Mouse (Mus musculus) megakaryocyte-erythroid progenitor cell, adult 5 weeks (primary cell): ENCODE measurements around the gene Car14. TPM values are rescaled to one million over a fixed set of nuclear protein-coding genes. Genes with fewer than 3 reads are reported as not detected.

Experiments
- polyA plus RNA-seq: library from polyadenylated mRNA; stranded (reverse); fragments of >175 nt; gene quantifications from 2 replicates; pipeline ENCODE4 v1.2.3, GENCODE M21; 2012

Gene Car14
- not detected in 2 replicates for polyA plus RNA-seq

DNA sequence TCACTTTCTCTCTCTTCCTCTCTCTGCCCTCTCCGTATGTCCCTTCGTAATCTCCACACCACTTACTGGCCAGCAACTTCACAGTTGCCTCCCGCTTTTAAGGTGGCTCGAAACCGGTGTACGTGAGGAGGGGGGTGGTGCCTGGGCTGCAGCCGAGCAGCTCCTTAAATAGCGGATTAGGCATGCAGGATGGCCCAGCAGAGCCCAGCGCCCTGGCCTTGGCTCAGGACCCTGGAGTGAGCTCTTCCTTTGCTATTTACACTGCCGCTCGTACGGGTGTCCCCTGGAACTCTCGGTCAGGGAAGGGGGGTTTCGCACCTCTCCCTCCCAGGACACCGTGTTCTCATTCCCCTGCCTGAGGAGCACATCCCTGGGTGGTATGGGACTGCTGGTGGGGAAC, at the start of gene Car14:
Gene Car14, minus strand, starts transcription at position 124 of the 400 bp plus-strand sequence.

DNA sequence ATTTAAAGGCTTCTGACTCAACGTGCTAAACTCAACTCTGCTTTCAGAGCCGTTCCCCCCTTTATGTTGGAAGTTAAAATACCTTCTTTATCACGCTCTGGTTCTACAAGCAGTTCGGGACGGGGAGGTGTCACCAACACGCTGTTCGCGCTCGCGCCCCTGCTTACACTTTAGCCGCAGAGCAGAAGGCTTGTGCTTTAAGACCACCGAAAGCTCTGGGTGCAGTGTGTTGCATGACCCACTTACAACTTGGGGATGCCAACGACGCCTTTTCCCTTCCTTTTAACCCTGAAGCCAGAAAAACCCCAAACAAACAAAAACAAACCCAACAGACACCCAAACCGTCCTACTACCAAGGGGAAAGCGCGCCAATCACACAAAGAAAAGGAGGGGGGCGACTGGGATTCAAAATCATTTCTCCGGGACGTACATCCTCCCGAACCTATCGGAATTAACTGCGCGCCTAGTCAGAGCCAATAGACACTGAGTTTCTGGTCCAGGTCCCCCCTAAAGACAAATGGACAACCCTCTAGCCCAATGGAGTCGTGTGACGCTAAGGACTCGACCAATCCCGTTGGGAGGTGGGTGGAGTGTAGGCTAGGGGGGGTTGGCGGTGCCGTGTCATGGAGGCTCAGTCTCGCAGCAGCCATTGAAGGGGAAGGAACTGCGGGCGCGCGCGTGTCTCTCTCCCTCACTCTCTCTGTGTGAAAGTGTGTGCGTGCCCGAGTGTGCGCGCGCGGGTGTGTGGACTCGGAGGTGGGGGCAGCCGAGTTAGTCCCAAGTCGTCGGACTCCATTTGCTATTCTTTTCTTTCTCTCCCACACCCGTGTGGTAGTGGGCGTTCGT, 24.4 kb upstream of the Car14 start, which contains the start of gene Anp32e:
Gene Anp32e, plus strand, starts transcription at position 589 of the 846 bp plus-strand sequence.

DNA sequence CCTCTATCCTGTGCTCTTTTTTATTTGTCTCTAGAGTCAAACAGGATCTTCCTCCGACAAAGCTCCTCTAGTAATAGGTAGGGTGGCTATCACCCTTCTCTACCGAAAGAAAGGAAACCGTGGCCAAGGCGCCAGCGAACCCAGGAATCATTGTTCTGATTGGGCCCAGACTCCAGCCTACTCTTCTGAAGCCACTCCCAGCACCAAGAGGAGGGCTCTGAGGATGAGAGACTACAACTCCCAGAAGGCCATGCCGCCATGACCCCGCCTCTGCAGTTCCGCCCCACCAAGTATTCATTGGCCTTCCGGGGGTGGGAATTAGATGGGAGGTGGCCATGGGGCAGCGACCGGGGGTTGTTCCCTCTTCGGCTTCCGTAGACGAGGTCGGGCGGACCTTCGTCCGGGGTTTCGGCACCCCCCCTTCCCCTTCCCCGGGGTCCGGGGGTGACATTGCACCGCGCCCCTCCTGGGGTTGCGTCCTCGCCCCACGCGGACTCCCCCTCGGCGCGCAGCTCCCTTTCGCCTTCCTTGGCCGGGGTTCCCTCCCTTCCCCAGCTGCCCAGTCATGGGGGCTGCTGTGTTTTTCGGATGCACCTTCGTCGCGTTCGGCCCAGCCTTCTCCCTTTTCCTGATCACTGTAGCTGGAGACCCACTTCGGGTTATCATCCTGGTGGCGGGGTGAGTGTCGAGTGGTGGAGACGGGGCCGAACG, 10.7 kb downstream of the Car14 start, which contains the start of gene Aph1a:
Gene Aph1a, plus strand, starts transcription at position 364 of the 711 bp plus-strand sequence.

GRCm38 (mm10) chr3:95891211-95892065, 13.1 kb downstream of the Car14 start, which contains the start of gene BC028528:
TSS of gene BC028528 (minus strand) at chr3:95892005.

GRCm38 (mm10) chr3:95881979-95882815, 22.3 kb downstream of the Car14 start, which contains the start of gene Ciart:
TSS of gene Ciart (minus strand) at chr3:95882251.

GRCm38 (mm10) chr3:95871392-95871867, 33.1 kb downstream of the Car14 start, which contains the start of gene Mrps21:
TSS of gene Mrps21 (minus strand) at chr3:95871519.

DNA sequence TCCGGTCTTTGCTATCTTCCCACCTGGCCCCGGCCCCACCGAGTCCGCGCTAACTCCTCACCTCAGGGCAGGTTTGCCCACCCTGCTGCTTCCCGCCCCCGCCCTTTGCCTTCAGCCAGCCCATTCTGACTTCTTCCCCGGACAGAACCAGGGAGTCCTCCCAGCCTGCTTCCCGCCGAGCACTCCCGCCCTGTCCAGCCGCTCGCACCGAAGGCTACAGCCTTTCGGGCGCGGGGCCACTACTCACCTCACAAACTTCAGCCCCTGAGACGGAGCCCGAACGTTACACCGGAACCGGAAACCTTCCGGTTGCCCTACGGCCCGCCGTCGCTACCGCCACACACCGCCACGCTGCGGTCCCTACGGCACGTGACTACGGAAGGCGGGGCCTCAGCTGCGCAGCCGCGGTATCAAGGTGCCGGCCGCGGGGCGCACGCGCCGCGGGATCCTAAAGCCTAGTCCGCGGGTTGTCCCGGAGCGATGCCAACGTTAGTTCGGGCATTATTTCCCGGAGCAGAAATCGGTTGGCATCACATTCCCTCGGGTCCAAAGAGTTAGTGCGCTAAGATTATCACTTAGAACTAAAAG, 48.9 kb downstream of the Car14 start, which contains the start of gene Prpf3:
Gene Prpf3, minus strand, starts transcription at position 384 of the 588 bp plus-strand sequence.

Other genes with a start within 250 kb of the Car14 start
- 437 and 552 TPM in 2 replicates for gene Mcl1, start 245.9 kb downstream of the Car14 start, polyA plus RNA-seq
- 1.3 and 1.6 TPM in 2 replicates for gene Adamtsl4, start 216.8 kb downstream of the Car14 start, polyA plus RNA-seq
- 11.3 and 14.5 TPM in 2 replicates for gene Ecm1, start 165.1 kb downstream of the Car14 start, polyA plus RNA-seq
- 41.4 and 54.6 TPM in 2 replicates for gene Tars2, start 144.5 kb downstream of the Car14 start, polyA plus RNA-seq
- gene Rprd2, start 85.8 kb downstream of the Car14 start, polyA plus RNA-seq: 4.7 and 6.0 TPM in 2 replicates
- gene Prpf3, start 48.8 kb downstream of the Car14 start, polyA plus RNA-seq: 6.5 and 7.9 TPM in 2 replicates
- 114 and 124 TPM in 2 replicates for gene Mrps21, start 33.2 kb downstream of the Car14 start, polyA plus RNA-seq
- 10.0 and 15.3 TPM in 2 replicates for gene Ciart, start 22.4 kb downstream of the Car14 start, polyA plus RNA-seq
- 2.1 and 2.7 TPM in 2 replicates for gene BC028528, start 12.7 kb downstream of the Car14 start, polyA plus RNA-seq
- gene Aph1a, start 10.7 kb downstream of the Car14 start, polyA plus RNA-seq: 125 and 163 TPM in 2 replicates
- 272 and 489 TPM in 2 replicates for gene Anp32e, start 24.6 kb upstream of the Car14 start, polyA plus RNA-seq
- 232 TPM in 2 replicates for gene Plekho1, start 91.3 kb upstream of the Car14 start, polyA plus RNA-seq
- 6.0 and 7.1 TPM in 2 replicates for gene Vps45, start 153.8 kb upstream of the Car14 start, polyA plus RNA-seq
- gene Otud7b, start 199.8 kb upstream of the Car14 start, polyA plus RNA-seq: 3.0 and 4.9 TPM in 2 replicates